Mouse (Mus musculus): ENCODE results near the gene Aebp2. TPM values are rescaled to one million over a fixed set of nuclear protein-coding genes. Genes with fewer than 3 reads are reported as not detected.

The Aebp2 gene
- polyA plus RNA-seq, 1 experiment: 0.51 TPM

GRCm38 (mm10) chr6:140605732-140606131, 16.7 kb upstream of the Aebp2 start:
- Histone ChIP-seq H3K4me1 (ENCODE audit: control insufficient read depth) (peaks cover 5% of the 10 kb centered on the region), H3K4me3 (replicated peaks) (no peak overlapping the region), H3K27me3 (ENCODE audit: control insufficient read depth) (no peaks in the 10 kb centered on the region), H3K36me3 (ENCODE audit: control insufficient read depth) (no peaks in the 10 kb centered on the region), H3K9me3 (ENCODE audit: control insufficient read depth, low read length) (no peaks in the 10 kb centered on the region)
- TF ChIP-seq TAL1 (IDR thresholded peaks at IDR 0.05; ENCODE audit: low read length): no peak
- TF ChIP-seq GATA1 (IDR thresholded peaks at IDR 0.05; ENCODE audit: low read length): no peak

DNA sequence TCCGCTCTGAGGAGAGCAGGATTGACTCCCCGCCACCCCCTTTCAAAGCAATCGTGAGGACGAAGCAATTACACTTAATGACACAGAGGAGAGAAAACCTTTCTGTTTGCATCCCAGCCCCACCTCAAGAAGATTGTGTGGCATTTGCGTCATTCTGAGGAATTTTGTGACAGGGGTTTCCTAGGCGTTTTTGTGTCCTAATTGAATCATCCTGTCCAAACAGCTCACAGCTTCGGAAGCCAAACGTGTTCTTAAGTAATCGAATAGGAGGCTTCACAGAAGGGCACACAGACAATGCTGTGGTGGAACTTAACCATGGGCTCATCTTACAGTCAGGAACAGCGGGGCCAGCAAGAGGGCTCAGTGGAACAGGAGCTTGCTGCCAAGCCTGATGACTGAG, 15.9 kb upstream of the Aebp2 start:
- Histone ChIP-seq H3K27me3 (ENCODE audit: control insufficient read depth) (no peaks in the 10 kb centered on the region), H3K36me3 (ENCODE audit: control insufficient read depth) (no peaks in the 10 kb centered on the region), H3K4me3 (replicated peaks) (no peak overlapping the region), H3K4me1 (ENCODE audit: control insufficient read depth) (peaks cover 5% of the 10 kb centered on the region), H3K9me3 (ENCODE audit: control insufficient read depth, low read length) (no peaks in the 10 kb centered on the region)
- TF ChIP-seq GATA1 (IDR thresholded peaks at IDR 0.05; ENCODE audit: low read length): no peak
- no peak for TF ChIP-seq TAL1 (IDR thresholded peaks at IDR 0.05; ENCODE audit: low read length)

DNA sequence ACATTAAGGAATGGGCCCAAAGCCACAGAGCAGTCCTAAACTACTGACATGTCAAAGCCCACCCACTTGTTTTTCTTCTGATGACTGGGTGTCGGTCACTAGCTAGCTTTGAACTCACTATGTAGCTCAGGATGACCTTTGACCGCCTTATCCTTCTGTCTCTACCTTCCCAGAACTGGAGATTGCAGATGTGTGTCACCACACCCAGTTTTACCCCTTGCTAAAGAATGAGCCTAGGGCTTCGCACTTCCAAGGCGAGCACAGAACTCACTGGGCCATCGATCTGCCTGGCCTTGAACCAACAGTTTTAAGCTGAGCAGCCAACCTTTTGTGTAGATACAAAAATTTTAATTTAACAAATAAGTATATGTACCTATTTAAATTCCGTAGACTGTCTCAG, 13.8 kb upstream of the Aebp2 start:
- no peak overlapping the region for H3K4me3 ChIP-seq (replicated peaks)
- peaks cover 5% of the 10 kb centered on the region for H3K4me1 ChIP-seq (ENCODE audit: control insufficient read depth)
- no peaks in the 10 kb centered on the region for H3K9me3 ChIP-seq (ENCODE audit: control insufficient read depth, low read length)
- no peak for TF ChIP-seq TAL1 (IDR thresholded peaks at IDR 0.05; ENCODE audit: low read length)
- no peak for TF ChIP-seq GATA1 (IDR thresholded peaks at IDR 0.05; ENCODE audit: low read length)
- H3K27me3 ChIP-seq (ENCODE audit: control insufficient read depth): no peaks in the 10 kb centered on the region
- no peaks in the 10 kb centered on the region for H3K36me3 ChIP-seq (ENCODE audit: control insufficient read depth)

DNA sequence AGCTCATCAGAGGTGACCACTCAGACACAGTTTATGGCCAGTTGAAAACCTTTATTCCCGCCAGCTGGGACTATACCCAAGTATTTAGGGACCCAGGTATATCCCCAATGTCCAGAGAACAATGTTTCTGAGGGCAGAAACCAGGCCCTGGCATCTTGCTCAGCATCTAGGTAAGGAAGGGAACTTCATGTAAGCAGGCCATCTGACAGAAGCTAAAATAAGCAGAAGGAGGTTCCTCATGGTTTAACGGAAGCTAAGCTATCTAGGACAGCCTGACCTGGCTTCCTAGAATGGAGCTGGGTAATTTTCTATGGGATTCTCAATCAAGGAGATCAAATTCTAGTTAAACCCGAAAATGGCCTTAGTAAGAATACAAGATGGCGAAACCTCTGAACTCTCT, 12.9 kb upstream of the Aebp2 start:
- TF ChIP-seq TAL1 (IDR thresholded peaks at IDR 0.05; ENCODE audit: low read length) (no peak), GATA1 (IDR thresholded peaks at IDR 0.05; ENCODE audit: low read length) (no peak)
- H3K36me3 ChIP-seq (ENCODE audit: control insufficient read depth): no peaks in the 10 kb centered on the region
- no peaks in the 10 kb centered on the region for H3K9me3 ChIP-seq (ENCODE audit: control insufficient read depth, low read length)
- no peaks in the 10 kb centered on the region for H3K27me3 ChIP-seq (ENCODE audit: control insufficient read depth)
- H3K4me1 ChIP-seq (ENCODE audit: control insufficient read depth): peaks cover 5% of the 10 kb centered on the region
- H3K4me3 ChIP-seq (replicated peaks): no peak overlapping the region

- Histone ChIP-seq H3K4me1 (ENCODE audit: control insufficient read depth) (peaks cover 5% of the 10 kb centered on the region), H3K4me3 (replicated peaks) (no peak overlapping the region), H3K9me3 (ENCODE audit: control insufficient read depth, low read length) (no peaks in the 10 kb centered on the region), H3K27me3 (ENCODE audit: control insufficient read depth) (no peaks in the 10 kb centered on the region), H3K36me3 (ENCODE audit: control insufficient read depth) (no peaks in the 10 kb centered on the region)
- TF ChIP-seq GATA1 (IDR thresholded peaks at IDR 0.05; ENCODE audit: low read length) (no peak), TAL1 (IDR thresholded peaks at IDR 0.05; ENCODE audit: low read length) (no peak)
Observed at GRCm38 (mm10) chr6:140610117-140610516, 12.3 kb upstream of the Aebp2 start.

DNA sequence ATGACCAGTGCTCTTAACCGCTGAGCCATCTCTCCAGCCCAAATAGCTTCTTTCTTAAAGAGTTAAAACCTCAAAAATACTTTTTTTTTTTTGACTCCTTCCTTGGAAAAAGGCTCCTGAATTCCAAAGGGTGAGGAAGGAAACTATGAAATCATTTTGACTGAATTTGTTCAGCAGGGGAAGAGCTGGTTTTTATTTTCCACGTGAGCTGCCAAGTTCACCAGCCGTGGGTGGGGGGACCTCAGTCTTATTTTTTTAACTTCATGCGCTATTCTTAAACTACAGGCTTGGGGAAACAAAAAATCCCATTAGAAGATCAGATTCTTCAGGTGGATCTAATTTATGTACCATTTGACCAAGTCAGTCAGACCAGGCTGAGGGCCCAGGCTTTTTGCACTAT, 11.2 kb upstream of the Aebp2 start:
- peaks cover 5% of the 10 kb centered on the region for H3K4me1 ChIP-seq (ENCODE audit: control insufficient read depth)
- H3K36me3 ChIP-seq (ENCODE audit: control insufficient read depth): no peaks in the 10 kb centered on the region
- TF ChIP-seq TAL1 (IDR thresholded peaks at IDR 0.05; ENCODE audit: low read length) (no peak), GATA1 (IDR thresholded peaks at IDR 0.05; ENCODE audit: low read length) (no peak)
- H3K4me3 ChIP-seq (replicated peaks): no peak overlapping the region
- H3K27me3 ChIP-seq (ENCODE audit: control insufficient read depth): no peaks in the 10 kb centered on the region
- H3K9me3 ChIP-seq (ENCODE audit: control insufficient read depth, low read length): no peaks in the 10 kb centered on the region

DNA sequence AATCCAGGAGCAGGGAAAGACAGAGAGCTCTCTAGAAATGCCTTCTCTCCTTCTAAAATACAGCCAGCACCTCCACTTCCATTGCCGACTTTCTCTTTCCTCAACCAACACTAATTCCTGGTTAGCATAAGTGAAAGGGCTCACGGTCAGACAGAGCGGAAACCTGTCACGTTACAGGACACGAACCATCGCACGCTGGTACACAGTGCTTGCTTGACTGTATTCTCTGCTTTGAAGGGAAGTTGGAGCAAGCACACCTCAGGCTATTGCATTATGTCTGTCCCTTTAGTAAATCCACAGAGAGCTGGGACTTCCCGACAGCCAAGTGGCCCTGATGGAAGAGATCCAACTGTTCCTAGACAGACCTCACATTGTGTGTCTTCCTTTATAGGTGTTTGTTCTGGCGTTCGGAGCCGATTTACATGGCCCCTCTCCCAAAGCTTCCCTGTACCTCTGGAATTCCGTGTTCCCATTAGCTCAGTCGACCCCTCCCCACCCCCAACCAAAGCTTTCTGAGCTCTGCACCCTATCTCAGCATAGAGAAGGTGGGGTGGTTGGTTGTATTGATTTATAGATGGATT, 10.5 kb upstream of the Aebp2 start:
- H3K4me1 ChIP-seq (ENCODE audit: control insufficient read depth): peaks cover 5% of the 10 kb centered on the region
- H3K9me3 ChIP-seq (ENCODE audit: control insufficient read depth, low read length): no peaks in the 10 kb centered on the region
- no peak overlapping the region for H3K4me3 ChIP-seq (replicated peaks)
- no peak for TF ChIP-seq GATA1 (IDR thresholded peaks at IDR 0.05; ENCODE audit: low read length)
- TF ChIP-seq TAL1 (IDR thresholded peaks at IDR 0.05; ENCODE audit: low read length): no peak
- no peaks in the 10 kb centered on the region for H3K27me3 ChIP-seq (ENCODE audit: control insufficient read depth)
- no peaks in the 10 kb centered on the region for H3K36me3 ChIP-seq (ENCODE audit: control insufficient read depth)

GRCm38 (mm10) chr6:140613822-140614221, 8.6 kb upstream of the Aebp2 start:
- Histone ChIP-seq H3K9me3 (ENCODE audit: control insufficient read depth, low read length) (no peaks in the 10 kb centered on the region), H3K36me3 (ENCODE audit: control insufficient read depth) (no peaks in the 10 kb centered on the region), H3K4me3 (replicated peaks) (no peak overlapping the region), H3K4me1 (ENCODE audit: control insufficient read depth) (0 out of 2 replicates have a peak, but pooled peaks cover 1% of the 10 kb centered on the region), H3K27me3 (ENCODE audit: control insufficient read depth) (no peaks in the 10 kb centered on the region)
- TF ChIP-seq GATA1 (IDR thresholded peaks at IDR 0.05; ENCODE audit: low read length): no peak
- TF ChIP-seq TAL1 (IDR thresholded peaks at IDR 0.05; ENCODE audit: low read length): no peak

- Histone ChIP-seq H3K9me3 (ENCODE audit: control insufficient read depth, low read length) (no peaks in the 10 kb centered on the region), H3K4me3 (replicated peaks) (no peak overlapping the region), H3K27me3 (ENCODE audit: control insufficient read depth) (no peaks in the 10 kb centered on the region), H3K36me3 (ENCODE audit: control insufficient read depth) (no peaks in the 10 kb centered on the region), H3K4me1 (ENCODE audit: control insufficient read depth) (no peaks in the 10 kb centered on the region)
- TF ChIP-seq TAL1 (IDR thresholded peaks at IDR 0.05; ENCODE audit: low read length) (no peak), GATA1 (IDR thresholded peaks at IDR 0.05; ENCODE audit: low read length) (no peak)
Observed at GRCm38 (mm10) chr6:140614711-140615110, 7.8 kb upstream of the Aebp2 start.
